ENCODE assay signal across 8 mouse cellular contexts in the genomic region with DNA sequence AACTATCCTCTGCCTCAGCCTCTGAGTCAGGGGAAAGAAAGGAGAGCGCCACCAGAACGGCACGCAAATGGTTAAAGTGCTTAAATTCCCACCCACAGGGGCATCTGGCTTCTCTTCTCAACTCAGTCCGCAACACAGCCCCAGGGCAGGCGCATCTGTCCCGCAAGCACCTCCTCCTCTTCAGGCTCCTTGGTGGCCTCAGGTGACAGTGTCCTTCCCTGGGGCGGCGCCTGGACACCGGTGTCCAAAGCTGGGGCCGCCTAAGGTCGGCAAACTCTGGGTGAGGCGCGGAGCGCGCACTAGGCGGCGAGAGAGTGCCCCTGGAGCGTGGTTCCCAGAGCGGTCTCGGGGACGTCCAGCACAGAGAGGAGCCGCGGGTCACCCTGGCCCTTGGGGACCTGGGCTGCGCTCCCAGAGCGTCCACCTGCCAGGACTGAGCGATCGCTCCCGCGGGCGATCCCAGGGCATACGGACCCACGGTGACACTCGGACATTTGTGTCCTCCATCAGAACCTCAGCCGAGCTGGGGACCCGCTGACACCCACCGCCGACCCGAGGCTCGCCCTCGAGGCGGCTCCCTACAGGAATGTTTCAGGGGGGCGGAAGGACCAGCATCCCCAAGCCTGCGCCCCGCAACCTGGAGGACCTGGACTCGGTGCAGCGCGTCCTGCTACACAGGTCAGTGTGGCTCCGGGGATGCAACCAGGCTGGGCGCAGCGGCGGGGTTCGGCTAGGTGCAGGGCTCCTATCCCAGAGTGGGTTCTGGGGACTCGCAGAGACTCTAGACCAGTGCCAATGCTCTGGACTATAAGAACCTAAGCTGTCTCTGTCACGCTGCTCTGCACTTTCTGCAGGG. TPM values are rescaled to one million over a fixed set of nuclear protein-coding genes. Genes with fewer than 3 reads are reported as not detected.
DNase-seq lines count a peak whose midpoint lies in the region; ATAC-seq lines count a peak whose summit lies in the region.

A gene (plus strand): TSS at position 1 of the 856 bp plus-strand sequence.

- peaks cover 22% of the 10 kb centered on the region; the same call in 1 of the 2 replicates for H3K27me3 ChIP-seq in embryonic facial prominence, embryonic 15.5 days
- H3K27me3 ChIP-seq in heart, embryonic 14.5 days (ENCODE audit: control insufficient read depth, insufficient read depth, low read length): peaks cover 27% of the 10 kb centered on the region
- H3K27me3 ChIP-seq in kidney, embryonic 16.5 days (ENCODE audit: insufficient read depth, low read length): peaks cover 23% of the 10 kb centered on the region
- peaks cover 15% of the 10 kb centered on the region for H3K27me3 ChIP-seq in neural tube, embryonic 12.5 days (replicated peaks)

- peaks cover 22% of the 10 kb centered on the region for H3K4me1 ChIP-seq in embryonic facial prominence, embryonic 15.5 days
- peaks cover 10 to 20% of the 10 kb centered on the region in 2 experiments; a peak in 3 of 4 replicates for H3K4me1 ChIP-seq in heart, embryonic 14.5 days (ENCODE audit: control insufficient read depth in 2 of 2, insufficient read depth in 2 of 2, low read length in 2 of 2)
- peaks cover 19% of the 10 kb centered on the region for H3K4me1 ChIP-seq in kidney, embryonic 16.5 days (ENCODE audit: insufficient read depth, low read length)
- H3K4me1 ChIP-seq in neural tube, embryonic 12.5 days: peaks cover 19% of the 10 kb centered on the region

- no peaks in the 10 kb centered on the region for H3K36me3 ChIP-seq in embryonic facial prominence, embryonic 15.5 days
- H3K36me3 ChIP-seq in heart, embryonic 14.5 days (ENCODE audit: control insufficient read depth, insufficient read depth, low read length): no peaks in the 10 kb centered on the region
- H3K36me3 ChIP-seq in kidney, embryonic 16.5 days (ENCODE audit: insufficient read depth, low read length): no peaks in the 10 kb centered on the region
- no peaks in the 10 kb centered on the region for H3K36me3 ChIP-seq in neural tube, embryonic 12.5 days

- peak within 1 kb of the TSS; percentile 55 for H3K4me3 ChIP-seq in embryonic facial prominence, embryonic 15.5 days (replicated peaks)
- H3K4me3 ChIP-seq in heart, embryonic 14.5 days (ENCODE audit: control insufficient read depth in 1 of 2, insufficient read depth in 1 of 2, low read depth in 1 of 2, low read length in 2 of 2): peak within 1 kb of the TSS; percentile 48 to 58
- peak within 1 kb of the TSS; percentile 64 for H3K4me3 ChIP-seq in kidney, embryonic 16.5 days (ENCODE audit: low read length)
- H3K4me3 ChIP-seq in neural tube, embryonic 12.5 days: peak within 1 kb of the TSS; percentile 57

- peak within 1 kb of the TSS; percentile 94 for H3K4me2 ChIP-seq in embryonic facial prominence, embryonic 15.5 days (replicated peaks)
- peak within 1 kb of the TSS; percentile 89 for H3K4me2 ChIP-seq in heart, embryonic 14.5 days (ENCODE audit: low read length)
- H3K4me2 ChIP-seq in kidney, embryonic 16.5 days (replicated peaks; ENCODE audit: low read depth, low read length): peak within 1 kb of the TSS; percentile 100
- H3K4me2 ChIP-seq in neural tube, embryonic 12.5 days (replicated peaks): peak within 1 kb of the TSS; percentile 98

- ATAC-seq in embryonic facial prominence, embryonic 15.5 days (ENCODE audit: insufficient number of reproducible peaks, low FRiP score, low TSS enrichment, low read depth): peak; percentile 66; the same call in 1 of the 2 replicates
- peak; percentile 87 for ATAC-seq in heart, embryonic 14.5 days (ENCODE audit: insufficient number of reproducible peaks, insufficient read depth, low FRiP score, low read depth)
- peak; percentile 94 for ATAC-seq in kidney, embryonic 16.5 days (ENCODE audit: low FRiP score, low TSS enrichment)
- ATAC-seq in neural tube, embryonic 12.5 days (ENCODE audit: low FRiP score, low read depth): peak; percentile 79

- H3K9ac ChIP-seq in embryonic facial prominence, embryonic 15.5 days: peak within 1 kb of the TSS; percentile 41
- H3K9ac ChIP-seq in heart, embryonic 14.5 days (ENCODE audit: low read length): peak within 1 kb of the TSS; percentile 71
- peak within 1 kb of the TSS; percentile 56 for H3K9ac ChIP-seq in kidney, embryonic 16.5 days (replicated peaks; ENCODE audit: low read length)
- peak within 1 kb of the TSS; percentile 63 for H3K9ac ChIP-seq in neural tube, embryonic 12.5 days

- DNase-seq in thymus, postnatal 25 days: peak; percentile 24
- DNase-seq in thymus, postnatal 10 days (ENCODE audit: low spot score in 2 of 2): no peak
- peak; percentile 61 to 67 for DNase-seq in lung, adult 18-20 months
- DNase-seq in urinary bladder, postnatal 36 days (ENCODE audit: low spot score in 2 of 2): peak; percentile 14 to 40

- 1% methylated on average over 54 of the region's 54 CpGs for WGBS in embryonic facial prominence, embryonic 15.5 days
- WGBS in heart, embryonic 14.5 days: under 1% methylated on average over 53 of the region's 54 CpGs
- 1% methylated on average over 54 of the region's 54 CpGs for WGBS in kidney, embryonic 16.5 days
- under 1% methylated on average over 54 of the region's 54 CpGs for WGBS in neural tube, embryonic 12.5 days

- H3K27ac ChIP-seq in embryonic facial prominence, embryonic 15.5 days (replicated peaks): no peak within 1 kb of the TSS
- no peak within 1 kb of the TSS for H3K27ac ChIP-seq in heart, embryonic 14.5 days (replicated peaks in 1 of 2; ENCODE audit: control insufficient read depth in 1 of 2, insufficient read depth in 1 of 2, low read depth in 2 of 2, low read length in 2 of 2)
- no peak within 1 kb of the TSS for H3K27ac ChIP-seq in kidney, embryonic 16.5 days (ENCODE audit: low read length)
- H3K27ac ChIP-seq in neural tube, embryonic 12.5 days: no peak within 1 kb of the TSS

- no peaks in the 10 kb centered on the region for H3K9me3 ChIP-seq in embryonic facial prominence, embryonic 15.5 days (replicated peaks)
- no peaks in the 10 kb centered on the region for H3K9me3 ChIP-seq in heart, embryonic 14.5 days (ENCODE audit: control insufficient read depth, low read length)
- H3K9me3 ChIP-seq in kidney, embryonic 16.5 days (ENCODE audit: low read length): peaks cover 5% of the 10 kb centered on the region; the same call in 1 of the 2 replicates
- 0 out of 2 replicates have a peak, but pooled peaks cover 3% of the 10 kb centered on the region for H3K9me3 ChIP-seq in neural tube, embryonic 12.5 days

RNA-seq across cellular contexts. Expression of the gene that starts here (rescaled TPM):
- 2.3 and 3.1 TPM in 2 replicates for polyA plus RNA-seq in embryonic facial prominence, embryonic 15.5 days (2015; fragmentation: Nextera tagmentation; extraction: Ambion mirVana)
- 3.3 and 4.1 TPM in 2 replicates for polyA plus RNA-seq in heart, embryonic 14.5 days (2014; fragmentation: Nextera tagmentation; extraction: Ambion mirVana)
- 3.1 and 3.5 TPM in 2 replicates for polyA plus RNA-seq in kidney, embryonic 16.5 days (2015; fragmentation: Nextera tagmentation; extraction: Ambion mirVana)
- 4.2 and 5.1 TPM in 2 replicates for polyA plus RNA-seq in neural tube, embryonic 12.5 days (2016; fragmentation: Nextera tagmentation; extraction: Ambion mirVana)

Comparison
In these comparisons a context has a peak if more than half of its experiments do, and no peak if none do; other contexts are left out.
1. DNase-seq: peak in thymus, postnatal 25 days (single experiment), lung, adult 18-20 months (2 of 2) and urinary bladder, postnatal 36 days (2 of 2); none in thymus, postnatal 10 days (0 of 2).
2. Peak in every context shown above with its lines, with median percentiles within 50 percentile points of each other: ATAC-seq, H3K4me2 ChIP-seq, H3K4me3 ChIP-seq and H3K9ac ChIP-seq.